Mouse (Mus musculus) liver, embryonic 14.5 days (tissue): ENCODE results near the gene Bpgm. TPM values are rescaled to one million over a fixed set of nuclear protein-coding genes. Genes with fewer than 3 reads are reported as not detected.
A peak's percentile ranks its signal among the peaks of the same experiment; 100 is the strongest.

ENCODE experiments used
- ATAC-seq: fragments of 200-750 bp; cut with Nextera tagmentation; 2 replicates; pipeline ENCODE4 v1.8.0; 2017; ENCODE audit warnings: moderate number of reproducible peaks, mild to moderate bottlenecking, moderate library complexity; ENCODE audit not compliant: insufficient read depth
- DNase-seq, 3 experiments: peaks; one replicate each; pipeline ENCODE4 v3.0.0-alpha.2; 2012 to 2013; ENCODE audit warnings: low read depth in 3 of 3, low spot score in 3 of 3
- H3K27ac ChIP-seq: fragments of 300-500 bp; sonication (generic); 2 replicates; pipeline ENCODE4 v1.5.1; 2014; ENCODE audit warnings: moderate library complexity, mild to moderate bottlenecking, control low read depth, inconsistent platforms
- H3K27me3 ChIP-seq: fragments of 300-500 bp; sonication (generic); 2 replicates; pipeline ENCODE4 v1.6.1; 2014; ENCODE audit warnings: mild to moderate bottlenecking, low read length, moderate library complexity; ENCODE audit not compliant: control insufficient read depth, insufficient read depth
- H3K36me3 ChIP-seq: fragments of 300-500 bp; sonication (generic); replicated peaks from 2 replicates; pipeline ENCODE4 v1.6.1; 2014; ENCODE audit warnings: low read depth; ENCODE audit not compliant: control insufficient read depth, insufficient read depth
- H3K4me1 ChIP-seq, 2 experiments: fragments of 200-500 bp in 1 of 2; fragments of 300-500 bp in 1 of 2; sonication (generic) in 1 of 2; replicated peaks; 2 replicates each; pipeline ENCODE4 v1.6.1; 2012 to 2014; ENCODE audit warnings: antibody characterized with exemption in 1 of 2, inconsistent platforms in 1 of 2, low read length in 1 of 2; ENCODE audit not compliant: control insufficient read depth in 2 of 2, insufficient read depth in 2 of 2
- H3K4me2 ChIP-seq: fragments of 300-500 bp; sonication (generic); 2 replicates; pipeline ENCODE4 v1.6.1; 2014; ENCODE audit warnings: low read depth, mild to moderate bottlenecking, control low read depth, moderate library complexity
- H3K4me3 ChIP-seq, 2 experiments: fragments of 200-500 bp in 1 of 2; fragments of 300-500 bp in 1 of 2; sonication (generic) in 1 of 2; 2 replicates each; pipeline ENCODE4 v1.5.1; 2012 to 2014; ENCODE audit warnings: low read depth in 2 of 2, low read length in 2 of 2, mild to moderate bottlenecking in 2 of 2, control low read depth in 1 of 2, inconsistent platforms in 1 of 2, moderate library complexity in 1 of 2; ENCODE audit not compliant: insufficient read depth in 1 of 2
- H3K9ac ChIP-seq: fragments of 300-500 bp; sonication (generic); replicated peaks from 2 replicates; pipeline ENCODE4 v1.6.1; 2014; ENCODE audit warnings: mild to moderate bottlenecking, control low read depth, moderate library complexity
- H3K9me3 ChIP-seq: fragments of 300-500 bp; sonication (generic); 2 replicates; pipeline ENCODE4 v1.6.1; 2016; ENCODE audit warnings: low read length, mixed read lengths; ENCODE audit not compliant: control insufficient read depth
- CTCF ChIP-seq: IDR thresholded peaks from 2 replicates; pipeline ENCODE4 v1.5.1; 2016; ENCODE audit warnings: antibody characterized with exemption, low read depth, control low read depth
- EP300 ChIP-seq: IDR thresholded peaks from 2 replicates; pipeline ENCODE4 v1.6.1; 2016; ENCODE audit warnings: antibody characterized with exemption, low read depth
- WGBS: fragments of 180-500 bp; shearing (Covaris S2); extraction: QIAGEN DNeasy Blood & Tissue Kit; methylation state at CpG from one replicate; pipeline ENCODE4 v1.1.7; 2014; ENCODE audit not compliant: insufficient replicate concordance; 5-methylcytosine and 5-hydroxymethylcytosine counted together
- polyA plus RNA-seq, 2 experiments: library from polyadenylated mRNA; depleted of rRNA in 1 of 2; stranded (reverse) in 1 of 2; unstranded in 1 of 2; fragments of >200 nt; fragmentation: Nextera tagmentation in 1 of 2; extraction: Ambion mirVana in 1 of 2; gene quantifications; 2 replicates each; pipeline versions ENCODE4 v1.2.1 to v1.2.3; 2012 to 2014

The Bpgm gene
- polyA plus RNA-seq, 2 experiments: 140 to 143 TPM

DNA sequence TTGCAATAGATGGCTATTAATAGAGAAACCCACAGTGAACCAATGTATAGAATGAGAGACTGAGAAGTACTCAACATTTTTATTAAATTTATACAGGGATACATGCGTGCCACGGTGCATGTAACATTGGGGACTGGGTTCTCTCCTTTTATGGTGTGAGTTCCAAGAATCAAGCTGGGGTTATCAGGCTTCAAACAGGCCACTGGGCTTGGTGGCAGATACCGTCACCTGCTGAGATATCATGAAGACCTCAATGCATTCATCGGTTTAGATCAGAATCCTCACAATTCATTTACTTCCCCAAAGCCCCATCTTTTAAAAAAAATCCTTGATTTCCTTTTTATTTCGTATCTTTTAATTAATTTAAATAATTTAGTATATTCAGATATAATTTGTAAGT, 34.3 kb downstream of the Bpgm start:
- Histone ChIP-seq H3K9me3 (no peaks in the 10 kb centered on the region), H3K27ac (no peak overlapping the region), H3K4me3 (no peak overlapping the region), H3K4me2 (no peak overlapping the region), H3K4me1 (peaks cover 24 to 49% of the 10 kb centered on the region in 2 experiments), H3K36me3 (peaks cover 2% of the 10 kb centered on the region), H3K27me3 (no peaks in the 10 kb centered on the region), H3K9ac (no peak overlapping the region)
- 27% methylated on average over 5 of the region's 5 CpGs for WGBS
- DNase-seq (peak in 1 of 3 experiments; percentile 49), ATAC-seq (no peak)
- TF ChIP-seq EP300 (peak; percentile 73), CTCF (no peak)

GRCm38 (mm10) chr6:34511410-34511809, 35.4 kb downstream of the Bpgm start:
- peak; percentile 57 for ATAC-seq
- peak; percentile 41 to 57 (median 45) for DNase-seq
- H3K27me3 ChIP-seq: no peaks in the 10 kb centered on the region
- 24% methylated on average over 2 of the region's 2 CpGs for WGBS
- no peak overlapping the region for H3K4me3 ChIP-seq
- no peak for TF ChIP-seq EP300
- TF ChIP-seq CTCF: peak; percentile 61
- H3K27ac ChIP-seq: no peak overlapping the region
- H3K9me3 ChIP-seq: no peaks in the 10 kb centered on the region
- H3K36me3 ChIP-seq: peaks cover 2% of the 10 kb centered on the region; the same call in 1 of the 2 replicates
- H3K9ac ChIP-seq: no peak overlapping the region
- H3K4me1 ChIP-seq: peaks cover 24 to 50% of the 10 kb centered on the region in 2 experiments
- H3K4me2 ChIP-seq: no peak overlapping the region

DNA sequence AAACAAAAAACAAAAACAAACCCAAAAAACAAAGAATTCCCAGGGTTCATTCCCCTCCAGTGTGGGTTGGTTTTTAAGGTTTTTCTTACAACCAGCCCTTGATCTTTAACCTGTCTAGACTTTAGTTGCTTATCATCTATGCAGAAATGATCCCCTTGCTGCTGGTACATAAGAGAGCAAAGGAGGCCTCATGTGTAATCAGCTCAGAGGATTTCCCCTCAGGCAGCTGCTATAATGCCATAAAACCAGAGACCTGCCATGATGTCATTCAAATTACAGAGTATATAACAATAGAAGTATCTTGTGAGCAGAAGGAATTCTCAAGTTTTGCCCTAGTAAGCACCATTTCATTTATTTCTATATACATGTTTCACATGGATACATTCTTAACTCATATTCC, 36.7 kb downstream of the Bpgm start:
- Histone ChIP-seq H3K27me3 (no peaks in the 10 kb centered on the region), H3K4me1 (peaks cover 18 to 50% of the 10 kb centered on the region in 2 experiments), H3K27ac (no peak overlapping the region), H3K4me3 (no peak overlapping the region), H3K9me3 (no peaks in the 10 kb centered on the region), H3K36me3 (peaks cover 2% of the 10 kb centered on the region; the same call in 1 of the 2 replicates), H3K4me2 (no peak overlapping the region), H3K9ac (no peak overlapping the region)
- no peak for TF ChIP-seq CTCF
- no peak for TF ChIP-seq EP300
- no peak for DNase-seq
- no peak for ATAC-seq

- Histone ChIP-seq H3K4me3 (no peak overlapping the region), H3K9ac (no peak overlapping the region), H3K27me3 (no peaks in the 10 kb centered on the region), H3K4me2 (no peak overlapping the region), H3K4me1 (peaks cover 29 to 54% of the 10 kb centered on the region in 2 experiments), H3K36me3 (no peaks in the 10 kb centered on the region), H3K9me3 (no peaks in the 10 kb centered on the region), H3K27ac (no peak overlapping the region)
- no peak for DNase-seq
- WGBS: 61% methylated on average over 5 of the region's 5 CpGs
- no peak for ATAC-seq
- TF ChIP-seq CTCF: no peak
- no peak for TF ChIP-seq EP300
These were observed 38.6 kb downstream of the Bpgm start for GRCm38 (mm10) chr6:34514655-34515054.

DNA sequence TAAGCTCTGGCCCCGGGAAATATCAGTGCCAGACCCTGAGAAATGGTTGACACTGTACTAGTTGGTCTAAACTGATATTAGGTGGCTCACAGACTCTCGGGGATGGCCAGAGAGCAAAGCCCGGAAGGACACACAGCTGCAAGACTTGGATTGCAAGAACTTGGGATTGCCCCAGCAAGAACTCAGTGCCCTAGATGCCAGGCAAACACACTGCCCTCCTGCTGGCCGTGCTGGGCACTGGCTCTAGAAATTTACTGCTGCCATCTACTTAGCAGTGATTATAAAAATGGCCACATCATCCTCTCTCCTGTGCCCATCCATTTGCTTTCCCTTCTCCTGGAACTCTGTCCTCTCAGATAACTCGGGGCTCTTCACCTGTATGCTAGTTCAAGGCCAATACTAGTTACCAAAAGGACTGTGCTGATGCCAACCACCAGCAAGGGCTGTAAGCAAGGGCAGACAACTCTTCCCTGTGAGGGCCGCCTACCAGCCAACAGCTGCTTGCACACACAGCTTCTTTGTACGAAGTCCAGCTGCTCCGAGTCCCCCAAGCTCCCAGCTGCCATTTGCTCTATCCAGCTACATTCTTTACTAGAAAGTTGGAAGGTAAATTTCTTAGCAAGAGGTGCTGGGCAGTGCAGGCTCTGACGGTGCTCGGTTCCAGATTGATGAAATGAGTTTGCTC, 39.2 kb downstream of the Bpgm start:
- no peak overlapping the region for H3K9ac ChIP-seq
- H3K4me3 ChIP-seq: no peak overlapping the region
- ATAC-seq (no peak), DNase-seq (no peak)
- H3K9me3 ChIP-seq: no peaks in the 10 kb centered on the region
- no peak overlapping the region for H3K4me2 ChIP-seq
- H3K36me3 ChIP-seq: no peaks in the 10 kb centered on the region
- peaks cover 28 to 55% of the 10 kb centered on the region in 2 experiments for H3K4me1 ChIP-seq
- TF ChIP-seq EP300 (no peak), CTCF (0 out of 2 replicates have a peak, but pooled peaks have one; percentile 25)
- no peaks in the 10 kb centered on the region for H3K27me3 ChIP-seq
- WGBS: 50% methylated on average over 10 of the region's 10 CpGs
- H3K27ac ChIP-seq: no peak overlapping the region
